Mouse (Mus musculus) bone marrow, adult 2 months (tissue): ENCODE results near the gene Slc6a19. TPM values are rescaled to one million over a fixed set of nuclear protein-coding genes. Genes with fewer than 3 reads are reported as not detected.
"Not testable (repeated sequence)": the region's sequence is repeated elsewhere in the genome, so short reads cannot be mapped to it uniquely, and the experiment has no call there.

ENCODE experiments used
- H3K27ac ChIP-seq: fragments of 200-500 bp; 2 replicates; pipeline ENCODE4 v1.5.1; 2012; ENCODE audit warnings: low read depth, mild to moderate bottlenecking, control low read depth, inconsistent platforms, low read length; ENCODE audit not compliant: control insufficient read depth, poor library complexity, insufficient read depth
- H3K4me1 ChIP-seq: fragments of 200-500 bp; 2 replicates; pipeline ENCODE4 v1.6.1; 2011; ENCODE audit warnings: low read length; ENCODE audit not compliant: control insufficient read depth, insufficient read depth
- H3K4me3 ChIP-seq: fragments of 200-500 bp; replicated peaks from 2 replicates; pipeline ENCODE3; 2011; ENCODE audit warnings: mild to moderate bottlenecking, low read depth, low read length, control low read depth; ENCODE audit not compliant: control insufficient read depth
- CTCF ChIP-seq: fragments of 200-500 bp; IDR thresholded peaks from 2 replicates; pipeline ENCODE4 v1.5.1; 2011; ENCODE audit warnings: low read length, control low read depth; ENCODE audit not compliant: control insufficient read depth, insufficient read depth
- POLR2A ChIP-seq: fragments of 200-500 bp; IDR thresholded peaks from 2 replicates; pipeline ENCODE4 v1.6.1; 2011; ENCODE audit warnings: low read depth, mild to moderate bottlenecking, control low read depth, low read length, borderline replicate concordance; ENCODE audit not compliant: control insufficient read depth
- WGBS: fragments of 180-500 bp; shearing (Covaris S2); methylation state at CpG from one replicate; pipeline ENCODE4 v1.1.7; 2018; 5-methylcytosine and 5-hydroxymethylcytosine counted together
- polyA plus RNA-seq: library from polyadenylated mRNA; stranded (reverse); fragments of >200 nt; gene quantifications from 2 replicates; pipeline ENCODE4 v1.2.4, GENCODE M21; 2011; ENCODE audit warnings: low replicate concordance; ENCODE audit not compliant: missing spikeins, insufficient read depth, insufficient read length

Gene Slc6a19
- polyA plus RNA-seq, result not detected in 2 replicates

DNA sequence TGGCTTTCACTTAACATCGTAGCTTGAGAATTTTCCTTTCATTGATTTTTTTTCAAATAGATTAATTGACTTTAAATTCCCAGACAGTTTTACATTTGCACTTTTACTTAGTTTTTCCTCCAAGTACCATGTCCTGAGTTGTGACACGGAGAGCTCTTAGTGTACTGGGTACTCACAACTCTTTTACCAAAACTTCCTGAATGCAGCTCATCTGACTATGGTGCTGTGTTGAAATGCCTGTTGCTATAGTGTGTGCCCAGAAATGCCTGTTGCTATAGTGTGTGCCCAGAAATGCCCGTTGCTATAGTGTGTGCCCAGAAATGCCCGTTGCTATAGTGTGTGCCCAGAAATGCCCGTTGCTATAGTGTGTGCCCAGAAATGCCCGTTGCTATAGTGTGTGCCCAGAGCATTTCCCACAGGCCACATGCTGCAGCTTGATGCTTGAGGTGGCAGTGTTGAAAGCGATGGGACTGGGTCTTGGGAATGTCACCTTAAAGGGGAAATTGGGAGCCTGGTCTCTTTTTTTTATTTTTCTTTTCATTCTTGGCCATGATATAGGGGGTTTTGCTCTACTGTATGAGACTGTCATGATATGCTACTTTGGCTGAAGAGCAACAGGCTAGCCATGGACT lies at the start of gene Slc6a19:
Gene Slc6a19, minus strand, starts transcription at position 172 of the 632 bp plus-strand sequence.
- Histone ChIP-seq H3K4me3 (no peak within 1 kb of the TSS), H3K27ac (peak within 1 kb of the TSS; percentile 69; the same call in 1 of the 2 replicates), H3K4me1 (no peaks in the 10 kb centered on the region; the same call in 1 of the 2 replicates)
- TF ChIP-seq CTCF, result no peak
- WGBS, result 78% methylated on average over 7 of the region's 7 CpGs

DNA sequence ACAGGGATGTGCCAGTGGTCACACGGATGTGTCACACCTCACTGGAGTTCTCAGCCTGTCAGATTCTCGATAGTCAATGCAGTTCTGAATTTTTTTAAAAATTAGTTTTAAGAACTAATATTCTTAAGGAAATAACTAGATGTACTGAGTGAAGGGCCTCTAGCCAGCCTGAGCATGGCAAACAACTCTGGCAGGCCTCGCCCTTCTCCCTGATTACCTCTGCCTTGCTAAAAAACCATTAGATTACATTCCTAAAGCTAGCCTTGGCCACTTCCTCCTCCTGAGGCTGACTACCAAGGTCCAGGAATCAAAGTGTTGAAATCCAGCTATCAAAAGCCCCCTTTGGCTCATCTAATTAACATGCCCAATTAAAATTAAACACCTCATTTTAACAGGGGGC lies 46.6 kb upstream of the Slc6a19 start:
- WGBS, result 78% methylated on average over 3 of the region's 3 CpGs
- H3K27ac ChIP-seq, result no peak overlapping the region
- TF ChIP-seq POLR2A (no peak), CTCF (no peak)
- H3K4me3 ChIP-seq, result no peak overlapping the region
- H3K4me1 ChIP-seq, result no peaks in the 10 kb centered on the region

GRCm38 (mm10) chr13:73750435-73750834 lies 45.8 kb upstream of the Slc6a19 start:
- TF ChIP-seq POLR2A (no peak), CTCF (no peak)
- Histone ChIP-seq H3K4me3 (no peak overlapping the region), H3K27ac (no peak overlapping the region), H3K4me1 (no peaks in the 10 kb centered on the region)
- 47% methylated on average over 6 of the region's 6 CpGs for WGBS

DNA sequence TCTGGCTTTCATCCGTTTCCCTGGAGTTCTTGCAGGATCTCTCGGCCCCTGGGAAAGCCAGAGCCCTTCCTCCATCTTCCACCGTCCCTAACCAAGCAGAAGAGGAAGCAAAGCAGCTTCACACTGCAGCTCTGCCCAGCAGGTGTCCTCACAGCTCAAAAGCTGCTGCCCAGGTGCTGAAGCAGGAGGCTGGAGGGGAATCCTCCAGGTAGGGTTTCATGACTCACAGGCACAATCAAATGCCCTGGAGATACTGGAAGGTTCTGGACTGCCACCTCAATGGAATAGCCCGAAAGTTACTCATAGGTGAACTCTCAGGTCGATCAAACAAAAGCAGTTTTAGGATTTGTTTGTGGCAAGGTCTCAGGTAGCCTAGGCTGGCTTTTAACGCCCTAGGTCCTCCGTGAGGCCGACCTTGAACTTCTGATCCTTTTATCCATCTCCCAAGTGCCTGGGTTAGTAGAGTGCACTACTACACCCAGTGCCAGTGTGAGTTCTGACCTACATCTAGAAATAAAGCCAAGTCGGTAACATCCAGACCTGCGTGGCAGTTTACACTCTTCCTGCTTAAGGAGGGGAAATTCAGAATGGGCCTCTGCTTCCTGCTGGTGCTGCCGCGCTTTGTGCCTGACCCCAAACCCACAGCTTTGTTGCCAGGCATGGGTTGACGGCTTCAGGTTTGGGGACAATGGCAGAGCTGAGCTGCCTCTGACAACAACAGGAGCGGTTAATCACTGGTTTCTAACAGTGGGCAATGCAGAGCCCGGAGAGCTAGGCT lies 44.2 kb upstream of the Slc6a19 start:
- Histone ChIP-seq H3K4me1 (no peaks in the 10 kb centered on the region), H3K27ac (no peak overlapping the region), H3K4me3 (no peak overlapping the region)
- WGBS, result 13% methylated on average over 15 of the region's 15 CpGs
- peak; percentile 41; the same call in 1 of the 2 replicates for TF ChIP-seq CTCF
- no peak for TF ChIP-seq POLR2A

DNA sequence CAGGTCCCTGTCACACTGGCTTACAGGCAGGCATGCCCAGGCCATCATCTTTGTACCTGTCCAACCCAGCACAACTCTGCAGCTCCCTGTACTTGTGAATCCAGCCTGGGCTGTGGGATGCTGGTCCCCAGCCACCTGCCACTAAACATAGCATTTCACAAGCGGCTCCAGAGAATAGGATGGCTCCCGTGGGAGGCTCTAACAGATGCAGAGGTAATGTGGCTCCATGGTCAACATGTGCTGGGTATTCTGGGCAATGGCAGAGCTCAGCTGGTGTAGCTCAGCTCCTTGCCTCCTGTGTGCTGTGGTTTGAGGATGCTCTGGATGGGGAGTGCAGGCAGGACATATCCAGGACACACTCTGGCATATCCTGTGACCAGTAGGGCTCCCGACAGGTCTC lies 39.0 kb upstream of the Slc6a19 start:
- WGBS, result 66% methylated on average over 3 of the region's 3 CpGs

DNA sequence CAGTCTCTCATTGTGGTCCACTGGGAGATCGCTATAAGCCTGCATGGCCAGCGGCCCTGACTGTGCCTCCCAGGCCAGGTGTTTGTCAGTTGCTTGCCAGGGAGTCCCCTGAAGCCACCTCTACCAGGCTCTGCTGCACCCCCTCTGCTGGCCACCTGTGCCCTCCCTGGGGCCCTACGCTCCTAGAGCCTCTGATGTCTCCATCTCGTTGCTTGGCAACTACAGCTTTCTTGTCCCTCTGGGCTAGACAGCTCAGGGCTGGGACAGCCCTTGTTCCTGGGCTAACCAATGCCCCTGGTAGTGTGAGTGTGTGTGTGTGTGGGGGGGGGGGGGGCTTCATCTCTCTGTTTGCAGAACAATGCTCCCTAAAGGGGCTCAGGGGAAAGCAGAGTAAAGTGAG lies 38.3 kb upstream of the Slc6a19 start:
- H3K27ac ChIP-seq, result no peak overlapping the region
- WGBS, result 69% methylated on average over 4 of the region's 4 CpGs
- no peaks in the 10 kb centered on the region for H3K4me1 ChIP-seq
- H3K4me3 ChIP-seq, result no peak overlapping the region
- TF ChIP-seq POLR2A (no peak), CTCF (no peak)

More for the DNA sequence above, 39.0 kb upstream of the Slc6a19 start:
- Histone ChIP-seq H3K4me3 (no peak overlapping the region), H3K4me1 (no peaks in the 10 kb centered on the region), H3K27ac (no peak overlapping the region)
- no peak for TF ChIP-seq CTCF
- TF ChIP-seq POLR2A, result no peak

DNA sequence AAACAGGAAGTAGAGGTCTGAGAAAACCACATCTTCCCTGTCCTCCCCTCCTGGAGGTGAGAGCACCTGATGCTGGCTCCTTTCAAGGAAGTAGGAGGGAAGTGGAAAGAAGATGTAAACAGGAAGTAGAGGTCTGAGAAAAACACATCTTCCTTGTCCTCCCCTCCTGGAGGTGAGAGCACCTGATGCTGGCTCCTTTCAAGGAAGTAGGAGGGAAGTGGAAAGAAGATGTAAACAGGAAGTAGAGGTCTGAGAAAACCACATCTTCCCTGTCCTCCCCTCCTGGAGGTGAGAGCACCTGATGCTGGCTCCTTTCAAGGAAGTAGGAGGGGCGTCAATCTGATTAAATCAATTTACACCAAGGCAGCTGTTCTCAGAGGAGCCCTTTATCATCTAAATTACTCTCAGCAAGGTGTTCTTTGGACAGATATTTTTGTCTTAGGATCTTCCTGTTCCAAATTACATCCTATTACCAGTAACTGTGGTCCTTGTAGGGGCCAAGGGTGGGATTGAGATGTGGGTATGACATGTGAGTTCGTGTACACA lies 35.8 kb upstream of the Slc6a19 start:
- WGBS, result 22% methylated on average over 2 of the region's 2 CpGs
- not testable (repeated sequence) for H3K4me3 ChIP-seq, H3K4me1 ChIP-seq, H3K27ac ChIP-seq

GRCm38 (mm10) chr13:73736943-73737342 lies 32.3 kb upstream of the Slc6a19 start:
- Histone ChIP-seq H3K27ac (no peak overlapping the region; the same call in 1 of the 2 replicates), H3K4me1 (peaks cover 2% of the 10 kb centered on the region; the same call in 1 of the 2 replicates), H3K4me3 (no peak overlapping the region)
- TF ChIP-seq CTCF (no peak), POLR2A (no peak)
- 24% methylated on average over 3 of the region's 3 CpGs for WGBS

DNA sequence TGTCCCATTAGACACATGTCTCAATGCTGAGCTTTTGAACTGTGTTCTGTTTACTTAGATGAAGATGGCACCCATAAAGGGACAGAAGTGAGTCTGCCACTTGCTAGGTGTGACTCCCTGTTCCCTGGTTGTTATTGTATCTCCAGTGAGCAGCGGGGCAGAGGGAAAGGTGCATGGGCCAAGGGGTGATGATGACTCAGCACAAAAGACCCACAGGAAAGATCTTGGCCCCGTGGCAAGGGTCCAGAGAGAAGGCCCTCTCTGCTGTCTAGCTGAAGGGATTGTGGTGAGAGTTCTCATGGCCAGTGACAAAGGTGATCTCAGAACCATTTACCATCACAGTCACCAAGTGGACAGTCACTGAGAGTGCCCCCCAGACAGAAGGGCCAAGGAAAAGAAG lies 31.3 kb upstream of the Slc6a19 start:
- no peak overlapping the region for H3K4me3 ChIP-seq
- TF ChIP-seq POLR2A, result no peak
- 36% methylated on average over 2 of the region's 2 CpGs for WGBS
- no peak overlapping the region for H3K27ac ChIP-seq
- peaks cover 2% of the 10 kb centered on the region; the same call in 1 of the 2 replicates for H3K4me1 ChIP-seq
